Mouse (Mus musculus): ENCODE measurements around the gene Gm47996. TPM values are rescaled to one million over a fixed set of nuclear protein-coding genes. Genes with fewer than 3 reads are reported as not detected.
"Not testable (repeated sequence)": the region's sequence is repeated elsewhere in the genome, so short reads cannot be mapped to it uniquely, and the experiment has no call there.

Gm47996 gene
- not detected in 2 replicates for polyA plus RNA-seq (2015; fragmentation: Nextera tagmentation; extraction: Ambion mirVana)

GRCm38 (mm10) chr1:151209824-151210355 is at the start of gene Gm47996:
TSS of gene Gm47996 (plus strand) at chr1:151210131.
- not testable (repeated sequence) for ATAC-seq; H3K4me1 ChIP-seq (ENCODE audit: insufficient read depth, low read depth, low read length); H3K36me3 ChIP-seq (ENCODE audit: insufficient read depth, low read length); DNase-seq (ENCODE audit: low spot score); H3K27ac ChIP-seq (ENCODE audit: low read length); H3K27me3 ChIP-seq (replicated peaks; ENCODE audit: insufficient read depth, low read length); H3K4me2 ChIP-seq (replicated peaks; ENCODE audit: low read depth, low read length); H3K9me3 ChIP-seq (ENCODE audit: low read length); H3K9ac ChIP-seq (replicated peaks; ENCODE audit: low read depth); H3K4me3 ChIP-seq (ENCODE audit: low read depth, low read length)
- WGBS = 84% methylated on average over 4 of the region's 8 CpGs

GRCm38 (mm10) chr1:151166031-151166430 is 43.9 kb upstream of the Gm47996 start:
- H3K9ac ChIP-seq (replicated peaks; ENCODE audit: low read depth) = no peak overlapping the region
- H3K9me3 ChIP-seq (ENCODE audit: low read length) = no peaks in the 10 kb centered on the region
- TF ChIP-seq CTCF (IDR thresholded peaks at IDR 0.05) (no peak), EP300 (IDR thresholded peaks at IDR 0.05) (no peak)
- no peak for DNase-seq (ENCODE audit: low spot score)
- ATAC-seq = no peak
- no peak overlapping the region for H3K27ac ChIP-seq (ENCODE audit: low read length)
- H3K36me3 ChIP-seq (ENCODE audit: insufficient read depth, low read length) = no peaks in the 10 kb centered on the region
- no peaks in the 10 kb centered on the region for H3K27me3 ChIP-seq (replicated peaks; ENCODE audit: insufficient read depth, low read length)
- 41% methylated on average over 8 of the region's 8 CpGs for WGBS
- H3K4me1 ChIP-seq (ENCODE audit: insufficient read depth, low read depth, low read length) = no peaks in the 10 kb centered on the region; the same call in 1 of the 2 replicates
- no peak overlapping the region for H3K4me3 ChIP-seq (ENCODE audit: low read depth, low read length)
- no peak overlapping the region for H3K4me2 ChIP-seq (replicated peaks; ENCODE audit: low read depth, low read length)

GRCm38 (mm10) chr1:151167297-151168047 is 42.5 kb upstream of the Gm47996 start:
- H3K4me1 ChIP-seq (ENCODE audit: insufficient read depth, low read depth, low read length) = no peaks in the 10 kb centered on the region; the same call in 1 of the 2 replicates
- no peak overlapping the region for H3K9ac ChIP-seq (replicated peaks; ENCODE audit: low read depth)
- TF ChIP-seq CTCF (IDR thresholded peaks at IDR 0.05) (no peak), EP300 (IDR thresholded peaks at IDR 0.05) (no peak)
- no peak for ATAC-seq
- no peaks in the 10 kb centered on the region for H3K9me3 ChIP-seq (ENCODE audit: low read length)
- WGBS = 29% methylated on average over 12 of the region's 12 CpGs
- H3K36me3 ChIP-seq (ENCODE audit: insufficient read depth, low read length) = no peaks in the 10 kb centered on the region
- H3K27ac ChIP-seq (ENCODE audit: low read length) = no peak overlapping the region
- peak; percentile 10 for DNase-seq (ENCODE audit: low spot score)
- no peak overlapping the region for H3K4me3 ChIP-seq (ENCODE audit: low read depth, low read length)
- H3K4me2 ChIP-seq (replicated peaks; ENCODE audit: low read depth, low read length) = no peak overlapping the region
- H3K27me3 ChIP-seq (replicated peaks; ENCODE audit: insufficient read depth, low read length) = no peaks in the 10 kb centered on the region

- 58% methylated on average over 3 of the region's 3 CpGs for WGBS
- Histone ChIP-seq H3K4me1 (ENCODE audit: insufficient read depth, low read depth, low read length) (no peaks in the 10 kb centered on the region; the same call in 1 of the 2 replicates), H3K36me3 (ENCODE audit: insufficient read depth, low read length) (no peaks in the 10 kb centered on the region), H3K4me3 (ENCODE audit: low read depth, low read length) (no peak overlapping the region), H3K27me3 (replicated peaks; ENCODE audit: insufficient read depth, low read length) (no peaks in the 10 kb centered on the region), H3K27ac (ENCODE audit: low read length) (no peak overlapping the region), H3K9me3 (ENCODE audit: low read length) (no peaks in the 10 kb centered on the region), H3K4me2 (replicated peaks; ENCODE audit: low read depth, low read length) (no peak overlapping the region), H3K9ac (replicated peaks; ENCODE audit: low read depth) (no peak overlapping the region)
- no peak for DNase-seq (ENCODE audit: low spot score)
- no peak for ATAC-seq
- no peak for TF ChIP-seq CTCF (IDR thresholded peaks at IDR 0.05)
- no peak for TF ChIP-seq EP300 (IDR thresholded peaks at IDR 0.05)
Observed at GRCm38 (mm10) chr1:151168637-151169036, 41.3 kb upstream of the Gm47996 start.

- no peak for DNase-seq (ENCODE audit: low spot score)
- no peaks in the 10 kb centered on the region; the same call in 1 of the 2 replicates for H3K4me1 ChIP-seq (ENCODE audit: insufficient read depth, low read depth, low read length)
- ATAC-seq = no peak
- no peak overlapping the region for H3K4me2 ChIP-seq (replicated peaks; ENCODE audit: low read depth, low read length)
- H3K27me3 ChIP-seq (replicated peaks; ENCODE audit: insufficient read depth, low read length) = no peaks in the 10 kb centered on the region
- H3K36me3 ChIP-seq (ENCODE audit: insufficient read depth, low read length) = no peaks in the 10 kb centered on the region
- H3K27ac ChIP-seq (ENCODE audit: low read length) = no peak overlapping the region
- TF ChIP-seq CTCF (IDR thresholded peaks at IDR 0.05) (no peak), EP300 (IDR thresholded peaks at IDR 0.05) (no peak)
- H3K9me3 ChIP-seq (ENCODE audit: low read length) = no peaks in the 10 kb centered on the region
- WGBS = 79% methylated on average over 2 of the region's 2 CpGs
- no peak overlapping the region for H3K9ac ChIP-seq (replicated peaks; ENCODE audit: low read depth)
- no peak overlapping the region for H3K4me3 ChIP-seq (ENCODE audit: low read depth, low read length)
Observed at GRCm38 (mm10) chr1:151171572-151172461, 38.1 kb upstream of the Gm47996 start.

Measured in lung, postnatal 0 days (tissue).